ENCODE assay signal across 8 mouse cellular contexts in the genomic region with DNA sequence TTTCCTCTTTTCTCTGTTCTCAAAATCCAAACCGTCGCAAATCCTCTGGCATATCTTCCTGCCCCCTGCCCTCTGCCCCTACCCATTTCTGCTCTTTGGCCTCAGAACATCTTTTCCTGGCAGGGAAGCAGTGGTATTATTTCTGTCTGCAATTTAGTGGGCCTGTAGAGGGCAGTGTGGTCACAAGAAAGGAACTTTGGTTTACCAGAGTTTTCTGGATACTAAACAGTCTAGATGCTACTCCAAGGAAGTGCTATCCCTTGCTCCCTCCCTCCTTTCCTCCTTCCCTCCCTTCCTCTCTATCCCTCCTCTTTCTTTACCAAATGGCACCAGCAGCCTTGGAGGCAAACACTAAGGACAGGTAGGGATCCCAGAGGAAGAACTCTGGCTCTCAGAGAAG.
DNase-seq lines count a peak whose midpoint lies in the region; ATAC-seq and TF ChIP-seq lines count a peak whose summit lies in the region.
"Had no signal": no experiment of that assay in that cellular context is flagged by ENCODE, and none has a peak within 500 bp of the region (broad histone marks: within the 10 kb centered on the region; RNA-seq: fewer than 3 reads in every experiment).

No protein-coding gene starts in this region.

- intact Hi-C loops in gastrocnemius, postnatal 14 days (cut with DNase I; ENCODE audit: low total_unique reads) = no loop called here

- no peak overlapping the region for H3K4me3 ChIP-seq in E14TG2a.4 (replicated peaks; ENCODE audit: low read length)
- no peak overlapping the region for H3K4me3 ChIP-seq in stomach, embryonic 14.5 days (ENCODE audit: low read depth, low read length)
- H3K4me3 ChIP-seq: heart, embryonic 13.5 days had no signal

- H3K4me2 ChIP-seq in stomach, embryonic 14.5 days (replicated peaks; ENCODE audit: low read depth, low read length) = no peak overlapping the region
- H3K4me2 ChIP-seq: heart, embryonic 13.5 days had no signal

- WGBS in stomach, embryonic 14.5 days = 2% methylated on average over 2 of the region's 2 CpGs

- no peaks in the 10 kb centered on the region for H3K36me3 ChIP-seq in E14TG2a.4 (ENCODE audit: insufficient read depth, low read length)
- no peaks in the 10 kb centered on the region for H3K36me3 ChIP-seq in stomach, embryonic 14.5 days (ENCODE audit: control insufficient read depth, insufficient read depth, low read length)
- H3K36me3 ChIP-seq: heart, embryonic 13.5 days had no signal

- no peak overlapping the region for H3K27ac ChIP-seq in stomach, embryonic 14.5 days (ENCODE audit: low read length)
- H3K27ac ChIP-seq: heart, embryonic 13.5 days had no signal

- DNase-seq in R1 (ENCODE audit: low read depth, low spot score) = peak; percentile 23
- DNase-seq in embryo, embryonic 10 days (ENCODE audit: low spot score) = peak; percentile 63
- DNase-seq in gastrocnemius, postnatal 14 days = peak; percentile 31
- DNase-seq in kidney, postnatal 4 days = peak; percentile 75 to 76
- DNase-seq in lung, postnatal 36 days = peak; percentile 42

- H3K9ac ChIP-seq in stomach, embryonic 14.5 days (replicated peaks; ENCODE audit: low read depth, low read length) = no peak overlapping the region
- H3K9ac ChIP-seq: heart, embryonic 13.5 days had no signal

- 0 out of 2 replicates have a peak, but pooled peaks have one; percentile 37 for ATAC-seq in stomach, embryonic 14.5 days (ENCODE audit: insufficient number of reproducible peaks, insufficient read depth, low FRiP score, low read depth)

- no peaks in the 10 kb centered on the region for H3K9me3 ChIP-seq in E14TG2a.4 (ENCODE audit: low read length)
- H3K9me3 ChIP-seq in stomach, embryonic 14.5 days (ENCODE audit: control insufficient read depth, low read depth, low read length) = no peaks in the 10 kb centered on the region
- H3K9me3 ChIP-seq: heart, embryonic 13.5 days had no signal

- no peaks in the 10 kb centered on the region for H3K27me3 ChIP-seq in E14TG2a.4 (ENCODE audit: insufficient read depth, low read length)
- H3K27me3 ChIP-seq in stomach, embryonic 14.5 days (ENCODE audit: control insufficient read depth, insufficient read depth, low read length) = no peaks in the 10 kb centered on the region
- H3K27me3 ChIP-seq: heart, embryonic 13.5 days had no signal

- TF ChIP-seq CTCF in E14TG2a.4 (conservative IDR thresholded peaks at IDR 0.05; ENCODE audit: low read length) = peak; percentile 52

- H3K4me1 ChIP-seq in E14TG2a.4 (replicated peaks; ENCODE audit: low read depth, low read length) = no peaks in the 10 kb centered on the region
- H3K4me1 ChIP-seq in stomach, embryonic 14.5 days (ENCODE audit: control insufficient read depth, insufficient read depth, low read length) = no peaks in the 10 kb centered on the region
- H3K4me1 ChIP-seq: heart, embryonic 13.5 days had no signal

Comparison
In these comparisons a context has a peak if more than half of its experiments do, and no peak if none do; other contexts are left out.
1. DNase-seq: peak in every context shown above with its lines; median percentile 76 in kidney, postnatal 4 days; 63 in embryo, embryonic 10 days; 42 in lung, postnatal 36 days; 31 in gastrocnemius, postnatal 14 days; 23 in R1.